Mouse (Mus musculus): ENCODE measurements around the gene Nomo1. TPM values are rescaled to one million over a fixed set of nuclear protein-coding genes. Genes with fewer than 3 reads are reported as not detected.

Nomo1 gene
- polyA plus RNA-seq (2021; fragmentation: Nextera tagmentation), result 21.3 and 22.8 TPM in 2 replicates
- long read RNA-seq, experiment 1, full-length matches to known transcripts, result 8 of 39 reads
- long read RNA-seq, experiment 1, partial matches to known transcripts, result 26 of 39 reads
- long read RNA-seq, experiment 1, other reads (novel, unspliced or antisense), result 5 of 39 reads
- long read RNA-seq, experiment 2, full-length matches to known transcripts, result 82 of 171 reads
- long read RNA-seq, experiment 2, partial matches to known transcripts, result 68 of 171 reads
- long read RNA-seq, experiment 2, other reads (novel, unspliced or antisense), result 21 of 171 reads

GRCm38 (mm10) chr7:46033109-46033869 is at the start of gene Nomo1:
Gene Nomo1, plus strand, starts transcription at chr7:46033698.

GRCm38 (mm10) chr7:46030145-46030488 is 3.4 kb upstream of the Nomo1 start, which contains the start of gene Abcc6:
Gene Abcc6, minus strand, starts transcription at chr7:46030302.

GRCm38 (mm10) chr7:46100563-46100962 is 67.1 kb downstream of the Nomo1 start, which contains the start of gene Kcnj11:
Gene Kcnj11, minus strand, starts transcription at chr7:46100764.

Other genes starting within 250 kb of the Nomo1 start
- 6.9 and 9.4 TPM in 2 replicates for gene Lmtk3, start 250.0 kb upstream of the Nomo1 start, polyA plus RNA-seq (2021; fragmentation: Nextera tagmentation)
- gene Sult2b1, start 249.0 kb upstream of the Nomo1 start, polyA plus RNA-seq (2021; fragmentation: Nextera tagmentation), result 20.6 and 22.7 TPM in 2 replicates
- gene Cyth2, start 219.1 kb upstream of the Nomo1 start, polyA plus RNA-seq (2021; fragmentation: Nextera tagmentation), result 135 and 136 TPM in 2 replicates
- gene Kcnj14, start 208.9 kb upstream of the Nomo1 start, polyA plus RNA-seq (2021; fragmentation: Nextera tagmentation), result 1.5 and 2.2 TPM in 2 replicates
- 23.8 and 25.5 TPM in 2 replicates for gene Grwd1, start 202.8 kb upstream of the Nomo1 start, polyA plus RNA-seq (2021; fragmentation: Nextera tagmentation)
- gene Kdelr1, start 160.9 kb upstream of the Nomo1 start, polyA plus RNA-seq (2021; fragmentation: Nextera tagmentation), result 44.4 and 48.6 TPM in 2 replicates
- gene Grin2d, start 155.3 kb upstream of the Nomo1 start, polyA plus RNA-seq (2021; fragmentation: Nextera tagmentation), result 0.59 and 0.88 TPM in 2 replicates
- gene Syngr4, start 137.0 kb upstream of the Nomo1 start, polyA plus RNA-seq (2021; fragmentation: Nextera tagmentation), result not detected in 2 replicates
- gene Tmem143, start 136.8 kb upstream of the Nomo1 start, polyA plus RNA-seq (2021; fragmentation: Nextera tagmentation), result 2.6 and 3.3 TPM in 2 replicates
- 6.8 and 8.2 TPM in 2 replicates for gene Emp3, start 112.3 kb upstream of the Nomo1 start, polyA plus RNA-seq (2021; fragmentation: Nextera tagmentation)
- 1.2 and 2.6 TPM in 2 replicates for gene Ccdc114, start 109.6 kb upstream of the Nomo1 start, polyA plus RNA-seq (2021; fragmentation: Nextera tagmentation)
- 0.10 and 0.13 TPM in 2 replicates for gene Abcc6, start 3.4 kb upstream of the Nomo1 start, polyA plus RNA-seq (2021; fragmentation: Nextera tagmentation)
- gene Kcnj11, start 67.1 kb downstream of the Nomo1 start, polyA plus RNA-seq (2021; fragmentation: Nextera tagmentation), result 4.6 and 4.7 TPM in 2 replicates
- 13.3 and 13.9 TPM in 2 replicates for gene Abcc8, start 146.3 kb downstream of the Nomo1 start, polyA plus RNA-seq (2021; fragmentation: Nextera tagmentation)
- gene Ush1c, start 204.8 kb downstream of the Nomo1 start, polyA plus RNA-seq (2021; fragmentation: Nextera tagmentation), result 0.28 TPM in 1 of 2 replicates, not detected in the other
- gene Otog, start 207.3 kb downstream of the Nomo1 start, polyA plus RNA-seq (2021; fragmentation: Nextera tagmentation), result not detected in 2 replicates